Mouse (Mus musculus) heart, adult 2 months (tissue): ENCODE measurements around the gene Eps15l1.

Experiments used
- CTCF ChIP-seq: fragments of 200-600 bp; IDR thresholded peaks from 2 replicates; pipeline ENCODE4 v1.8.1; 2022; ENCODE audit warnings: antibody characterized with exemption, mild to moderate bottlenecking, moderate library complexity
- EP300 ChIP-seq: fragments of 200-500 bp; IDR thresholded peaks from 2 replicates; pipeline ENCODE4 v1.6.1; 2011; ENCODE audit warnings: low read depth, low read length, control low read depth; ENCODE audit not compliant: insufficient read depth
- POLR2A ChIP-seq: fragments of 200-500 bp; IDR thresholded peaks from 2 replicates; pipeline ENCODE4 v1.6.1; 2011; ENCODE audit warnings: mild to moderate bottlenecking, low read depth, low read length, control low read depth; ENCODE audit not compliant: insufficient read depth

DNA sequence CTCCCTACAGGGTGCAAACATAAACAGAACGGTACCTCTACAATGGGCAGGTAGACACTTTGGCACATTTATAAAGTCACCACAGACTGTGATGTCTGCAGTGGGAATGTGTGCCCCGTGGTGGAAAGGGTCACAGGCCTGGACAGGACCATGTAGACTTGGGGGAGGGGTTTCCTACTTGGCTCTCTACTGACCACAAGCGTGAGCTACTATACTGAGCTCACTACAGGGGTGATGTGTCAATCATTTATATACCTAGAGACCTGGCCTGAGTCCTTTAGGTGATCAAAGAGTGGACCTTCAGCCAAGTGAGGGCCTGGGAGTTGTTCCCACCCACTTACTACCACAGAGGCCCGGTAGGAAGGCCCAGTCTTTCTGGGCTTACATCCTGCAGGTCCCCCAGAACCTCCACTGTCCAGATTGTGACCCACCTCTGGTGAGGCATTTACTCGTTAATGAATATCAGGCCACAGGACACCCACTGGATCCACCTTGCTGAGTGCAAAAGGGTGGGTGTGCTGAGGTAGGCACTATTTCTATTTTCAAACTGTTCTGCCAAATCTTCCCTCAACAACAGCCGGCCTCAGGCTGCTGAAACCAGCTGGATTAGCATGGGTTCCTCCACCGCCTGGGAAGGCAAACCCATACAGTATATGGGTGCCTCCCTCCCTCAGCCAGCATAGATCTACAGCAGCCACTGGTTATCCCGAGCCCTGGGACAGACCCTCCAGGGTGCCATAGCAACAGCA lies 68.1 kb downstream of the Eps15l1 start:
- no peak for TF ChIP-seq CTCF
- no peak for TF ChIP-seq EP300
- no peak for TF ChIP-seq POLR2A
